Mouse (Mus musculus): ENCODE data around the gene Psap. TPM values are rescaled to one million over a fixed set of nuclear protein-coding genes. Genes with fewer than 3 reads are reported as not detected.
"Not testable (repeated sequence)": the region's sequence is repeated elsewhere in the genome, so short reads cannot be mapped to it uniquely, and the experiment has no call there.

The Psap gene
- 644 and 784 TPM in 2 replicates for polyA plus RNA-seq (2012; rRNA removed)

DNA sequence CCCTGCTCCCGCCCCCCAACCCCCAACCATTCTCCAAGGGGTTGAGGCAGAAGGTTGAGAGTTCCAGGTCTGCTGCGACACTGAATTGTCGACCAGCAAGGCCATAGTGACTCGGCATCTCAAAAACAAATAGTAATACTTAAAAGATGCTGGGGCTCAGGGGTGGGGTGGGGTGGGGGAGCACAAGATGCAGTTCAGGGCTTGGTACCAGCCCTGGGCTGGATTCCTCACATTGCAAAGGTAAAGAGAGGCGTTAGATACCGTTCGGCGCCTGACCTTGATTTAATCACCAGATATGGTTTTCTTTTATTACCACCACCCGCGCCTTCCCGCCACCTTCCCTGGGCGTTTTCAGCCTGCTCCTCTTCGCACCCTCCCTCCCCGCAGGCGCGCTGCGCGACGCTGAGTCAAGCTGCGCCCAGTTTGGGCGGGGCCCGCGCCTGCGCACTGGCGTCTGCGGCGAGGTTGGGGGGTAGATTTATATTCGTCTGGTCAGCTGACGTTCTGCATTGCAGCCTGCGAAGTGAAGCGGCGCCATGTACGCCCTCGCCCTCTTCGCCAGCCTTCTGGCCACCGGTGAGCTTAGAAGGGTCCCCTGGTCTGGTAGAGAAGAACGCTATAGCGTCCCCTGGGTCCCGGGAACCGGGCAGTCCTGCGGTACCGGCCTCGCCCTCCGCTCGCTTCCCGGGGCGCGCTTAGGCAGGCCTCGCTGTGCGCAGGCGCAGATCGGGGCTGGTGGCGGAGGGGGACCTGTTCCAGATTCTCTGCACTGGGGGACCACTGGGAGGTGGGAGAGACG, at the start of gene Psap:
Psap (plus strand) TSS at position 421 of the 799 bp plus-strand sequence.
- 2% methylated on average over 54 of the region's 54 CpGs for WGBS
- peak; percentile 75 for DNase-seq (ENCODE audit: low read depth, low spot score)

- WGBS: 72% methylated on average over 4 of the region's 4 CpGs
Observed at GRCm38 (mm10) chr10:60227666-60228065, 49.8 kb upstream of the Psap start.

DNA sequence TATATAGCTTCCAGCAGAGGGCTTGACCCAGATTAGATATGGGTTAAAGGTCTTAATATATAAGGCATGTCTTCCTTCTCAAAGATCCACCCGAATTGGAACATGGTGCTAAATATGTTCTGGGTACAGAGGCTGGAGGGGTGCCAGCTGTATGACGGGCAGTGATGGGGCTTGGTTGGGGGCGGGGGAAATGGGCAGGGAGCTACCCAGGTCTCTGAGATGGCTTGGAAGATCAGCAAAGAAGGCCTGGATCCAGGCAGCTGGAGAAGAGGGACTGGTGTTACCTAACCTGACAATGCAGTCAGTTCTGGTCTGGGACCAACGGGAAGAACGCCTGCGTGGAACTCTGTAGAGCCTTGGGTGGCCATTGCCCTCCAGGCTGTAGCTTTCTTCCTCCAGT, 48.3 kb upstream of the Psap start:
- no peak for DNase-seq (ENCODE audit: low read depth, low spot score)
- 70% methylated on average over 6 of the region's 6 CpGs for WGBS

More at GRCm38 (mm10) chr10:60227666-60228065, 49.8 kb upstream of the Psap start:
- DNase-seq (ENCODE audit: low read depth, low spot score): no peak

DNA sequence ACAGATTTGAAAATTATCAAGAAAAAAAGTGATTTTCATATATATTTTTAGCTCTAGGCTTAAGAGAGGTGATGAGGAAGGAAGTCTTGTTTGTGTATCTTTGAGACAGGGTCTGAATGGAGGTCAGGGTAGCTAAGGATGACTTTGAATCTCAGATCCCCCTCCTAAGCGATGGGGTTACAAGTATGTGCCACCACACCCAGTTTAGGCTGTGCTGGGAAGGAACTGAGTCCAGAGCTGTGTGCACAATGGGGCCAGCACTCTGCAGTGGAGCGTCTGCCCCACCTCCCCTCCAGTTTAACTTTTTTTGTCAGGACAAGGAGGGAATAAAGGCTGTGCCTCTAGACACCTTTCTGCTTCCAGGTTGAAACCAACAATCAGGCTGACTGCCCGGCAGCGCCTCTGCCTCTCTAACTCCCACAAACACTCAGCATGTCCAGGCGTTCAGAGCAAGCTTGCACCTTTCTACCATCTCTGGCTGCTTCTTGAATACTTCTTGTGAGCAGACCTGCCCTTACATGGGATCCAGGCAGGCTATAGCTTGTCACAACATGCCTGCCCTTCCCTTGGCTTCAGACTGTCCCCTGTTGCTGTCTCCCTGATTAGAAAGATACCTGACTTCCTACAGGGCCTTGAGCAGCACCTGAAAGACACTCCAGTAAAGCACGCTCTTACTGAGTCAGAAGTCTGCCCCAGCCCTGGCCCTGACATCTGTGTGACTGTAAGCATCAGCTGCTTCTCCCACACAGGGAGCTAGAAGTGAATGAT, 46.9 kb upstream of the Psap start:
- 67% methylated on average over 6 of the region's 6 CpGs for WGBS
- no peak for DNase-seq (ENCODE audit: low read depth, low spot score)

DNA sequence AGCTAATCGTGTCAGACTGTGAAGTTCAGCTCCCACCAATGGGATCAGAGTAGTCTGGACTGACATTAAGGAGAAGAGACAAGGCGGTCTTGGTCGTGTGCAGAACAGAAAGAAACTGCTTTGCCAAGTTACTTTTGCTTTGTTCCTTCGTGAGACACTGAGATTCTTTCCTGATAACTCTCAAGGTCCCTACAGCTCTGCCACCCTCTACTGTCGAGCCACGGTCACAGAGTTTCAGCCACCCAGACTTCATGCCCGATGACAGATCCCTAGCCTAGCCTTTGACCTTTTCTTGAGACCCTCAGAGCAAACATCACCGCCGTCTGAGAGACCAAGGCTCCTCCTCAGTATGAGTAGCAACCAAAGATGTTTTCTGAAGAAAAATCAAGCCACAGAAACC, 43.4 kb upstream of the Psap start:
- DNase-seq (ENCODE audit: low read depth, low spot score): no peak
- WGBS: 67% methylated on average over 9 of the region's 9 CpGs

- 94% methylated on average over 6 of the region's 6 CpGs for WGBS
Observed at GRCm38 (mm10) chr10:60235876-60236275, 41.6 kb upstream of the Psap start.

GRCm38 (mm10) chr10:60237475-60238154, 39.8 kb upstream of the Psap start:
- no peak for DNase-seq (ENCODE audit: low read depth, low spot score)
- WGBS: 67% methylated on average over 10 of the region's 10 CpGs

More at GRCm38 (mm10) chr10:60235876-60236275, 41.6 kb upstream of the Psap start:
- not testable (repeated sequence) for DNase-seq (ENCODE audit: low read depth, low spot score)

GRCm38 (mm10) chr10:60240416-60240815, 37.0 kb upstream of the Psap start:
- DNase-seq (ENCODE audit: low read depth, low spot score): no peak
- 92% methylated on average over 6 of the region's 6 CpGs for WGBS

- DNase-seq (ENCODE audit: low read depth, low spot score): no peak
- WGBS: 76% methylated on average over 5 of the region's 5 CpGs
Observed at GRCm38 (mm10) chr10:60243941-60244340, 33.5 kb upstream of the Psap start.

GRCm38 (mm10) chr10:60245041-60245440, 32.4 kb upstream of the Psap start:
- 3% methylated on average over 8 of the region's 8 CpGs for WGBS
- peak; percentile 82 for DNase-seq (ENCODE audit: low read depth, low spot score)

GRCm38 (mm10) chr10:60245635-60246034, 31.8 kb upstream of the Psap start:
- WGBS: 76% methylated on average over 7 of the region's 7 CpGs
- no peak for DNase-seq (ENCODE audit: low read depth, low spot score)

- DNase-seq (ENCODE audit: low read depth, low spot score): no peak
- 65% methylated on average over 5 of the region's 5 CpGs for WGBS
Observed at GRCm38 (mm10) chr10:60246519-60246918, 30.9 kb upstream of the Psap start.

DNA sequence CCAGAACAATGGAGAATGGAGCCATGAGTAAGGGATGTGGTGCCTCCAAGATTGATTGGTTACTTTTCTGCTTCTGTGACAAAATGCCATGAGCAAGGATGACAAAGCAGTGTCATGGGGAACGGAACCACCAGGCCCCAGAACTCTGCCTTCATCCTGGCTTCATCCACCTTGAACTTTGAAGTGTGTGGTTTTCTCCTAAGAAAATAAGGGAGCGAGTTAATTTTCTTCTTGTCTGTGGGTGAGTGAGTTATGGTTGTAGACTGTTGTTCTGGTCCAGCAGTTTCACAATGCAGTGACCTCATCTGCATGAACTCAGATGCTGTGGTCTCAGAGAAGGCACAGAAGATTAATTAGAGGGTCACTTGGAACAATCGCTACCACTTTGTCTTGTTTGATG, 29.1 kb upstream of the Psap start:
- DNase-seq (ENCODE audit: low read depth, low spot score): not testable (repeated sequence)
- 76% methylated on average over 3 of the region's 3 CpGs for WGBS

DNA sequence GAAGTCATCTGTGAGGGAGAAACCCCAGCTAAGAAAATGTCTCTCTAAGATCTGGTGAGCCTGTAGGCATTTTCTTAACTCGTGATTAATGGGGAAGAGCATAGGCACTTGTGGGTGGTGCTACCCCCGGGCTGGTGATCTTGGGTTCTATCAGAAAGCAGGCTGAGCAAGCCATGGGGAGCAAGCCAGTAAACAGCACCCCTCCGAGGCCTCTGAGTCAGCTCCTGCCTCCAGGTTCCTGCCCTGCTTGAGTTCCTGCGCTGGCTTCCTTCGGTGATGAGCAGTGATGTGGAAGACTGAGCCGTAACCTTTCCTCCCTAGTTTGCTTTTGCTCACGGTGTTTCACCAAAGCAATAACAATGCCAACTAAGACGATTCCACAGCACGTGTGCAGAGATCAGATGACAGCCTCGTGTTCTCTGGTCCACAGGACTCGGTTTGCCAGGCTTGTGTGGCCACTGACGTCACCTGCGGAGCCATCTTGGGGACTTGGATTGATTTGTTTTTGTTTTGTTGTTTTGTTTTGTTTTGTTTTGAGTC, 26.9 kb upstream of the Psap start:
- no peak for DNase-seq (ENCODE audit: low read depth, low spot score)
- WGBS: 86% methylated on average over 13 of the region's 13 CpGs

- no peak for DNase-seq (ENCODE audit: low read depth, low spot score)
- 60% methylated on average over 4 of the region's 4 CpGs for WGBS
Observed at GRCm38 (mm10) chr10:60252187-60252586, 25.2 kb upstream of the Psap start.

DNA sequence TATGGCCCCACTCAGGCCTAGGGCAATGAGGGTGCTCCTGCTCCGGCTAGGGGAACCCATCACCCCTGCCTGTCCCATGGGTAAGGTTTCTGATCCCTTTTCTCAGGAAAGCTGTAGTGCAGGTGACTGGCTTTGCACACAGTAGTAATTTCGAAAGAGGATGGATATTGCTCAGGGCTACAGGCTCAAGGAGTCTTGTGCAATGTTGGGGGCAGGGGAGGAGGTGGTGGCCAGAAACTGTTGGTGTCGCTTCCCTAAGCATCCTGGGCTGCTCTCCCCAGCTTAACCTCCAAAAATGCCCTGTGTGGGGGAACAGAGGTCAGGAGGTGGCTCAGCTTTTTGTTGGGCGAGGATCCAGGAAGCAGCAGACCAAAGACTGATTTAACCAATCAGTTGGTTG, 24.8 kb upstream of the Psap start:
- no peak for DNase-seq (ENCODE audit: low read depth, low spot score)
- 72% methylated on average over 4 of the region's 4 CpGs for WGBS

GRCm38 (mm10) chr10:60256088-60256487, 21.3 kb upstream of the Psap start:
- 42% methylated on average over 6 of the region's 6 CpGs for WGBS

GRCm38 (mm10) chr10:60257261-60257825, 20.1 kb upstream of the Psap start:
- WGBS: 77% methylated on average over 16 of the region's 16 CpGs

More at GRCm38 (mm10) chr10:60256088-60256487, 21.3 kb upstream of the Psap start:
- no peak for DNase-seq (ENCODE audit: low read depth, low spot score)

GRCm38 (mm10) chr10:60260557-60261294, 16.7 kb upstream of the Psap start:
- DNase-seq (ENCODE audit: low read depth, low spot score): no peak
- WGBS: 80% methylated on average over 5 of the region's 5 CpGs

More at GRCm38 (mm10) chr10:60257261-60257825, 20.1 kb upstream of the Psap start:
- DNase-seq (ENCODE audit: low read depth, low spot score): no peak
